Mouse (Mus musculus) ES-Bruce4 (cell line): ENCODE results near the gene Vsig10.

Experiments used
- CTCF ChIP-seq: IDR thresholded peaks from one replicate; pipeline ENCODE4 v1.8.1; 2011; ENCODE audit warnings: low read depth, low read length
- POLR2A ChIP-seq: IDR thresholded peaks from one replicate; pipeline ENCODE4 v1.8.1; 2011; ENCODE audit warnings: low read length; ENCODE audit not compliant: insufficient read depth

DNA sequence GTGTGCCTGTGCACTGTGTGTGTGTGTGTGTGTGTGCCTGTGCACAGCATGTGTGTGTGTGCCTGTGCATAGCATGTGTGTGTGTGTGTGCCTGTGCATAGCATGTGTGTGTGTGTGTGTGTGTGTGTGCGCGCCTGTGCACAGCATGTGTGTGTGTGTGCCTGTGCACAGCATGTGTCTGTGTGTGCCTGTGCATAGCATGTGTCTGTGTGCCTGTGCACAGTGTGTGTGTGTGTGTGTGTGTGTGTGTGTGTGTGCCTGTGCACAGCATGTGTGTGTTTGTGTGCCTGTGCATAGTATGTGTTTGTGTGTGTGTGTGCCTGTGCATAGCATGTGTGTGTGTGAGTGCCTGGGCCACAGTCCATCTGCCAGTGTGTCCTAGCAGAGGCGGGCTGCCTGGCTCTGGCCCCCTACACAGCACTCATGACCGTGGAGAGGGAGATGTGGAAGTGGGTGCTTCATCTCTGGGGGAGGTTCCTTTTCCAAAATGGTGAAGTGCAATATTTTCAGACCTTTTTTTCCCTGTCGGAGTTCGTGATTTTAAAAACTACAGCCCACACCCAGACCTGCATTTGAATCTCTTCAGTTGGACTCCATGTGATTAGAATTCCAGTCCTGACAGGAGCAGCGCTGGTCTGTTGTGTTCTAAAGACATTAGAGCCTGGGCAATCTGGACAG lies 55.6 kb downstream of the Vsig10 start:
- TF ChIP-seq POLR2A = no peak
- no peak for TF ChIP-seq CTCF
